Mouse (Mus musculus) midbrain, postnatal 0 days (tissue): Measurements from ENCODE around the gene Fam169b. TPM values are rescaled to one million over a fixed set of nuclear protein-coding genes. Genes with fewer than 3 reads are reported as not detected.

ENCODE experiments used
- ATAC-seq: fragments of 200-750 bp; cut with Nextera tagmentation; 2 replicates; pipeline ENCODE4 v1.8.0; 2017; ENCODE audit warnings: moderate number of reproducible peaks, mild to moderate bottlenecking, moderate TSS enrichment, moderate library complexity; ENCODE audit not compliant: low FRiP score
- DNase-seq: peaks from one replicate; pipeline ENCODE4 v3.0.0-alpha.2; 2015; ENCODE audit warnings: low spot score
- H3K27ac ChIP-seq: fragments of 300-500 bp; sonication (generic); 2 replicates; pipeline ENCODE4 v1.5.1; 2014; ENCODE audit warnings: low read depth, mild to moderate bottlenecking, low read length, mixed read lengths
- H3K27me3 ChIP-seq: fragments of 300-500 bp; sonication (generic); 2 replicates; pipeline ENCODE4 v1.6.1; 2014; ENCODE audit warnings: low read length, control low read depth, mixed read lengths; ENCODE audit not compliant: insufficient read depth
- H3K36me3 ChIP-seq: fragments of 300-500 bp; sonication (generic); 2 replicates; pipeline ENCODE4 v1.6.1; 2014; ENCODE audit warnings: low read length, control low read depth, mixed read lengths; ENCODE audit not compliant: insufficient read depth
- H3K4me1 ChIP-seq: fragments of 300-500 bp; sonication (generic); 2 replicates; pipeline ENCODE4 v1.6.1; 2014; ENCODE audit warnings: mild to moderate bottlenecking, control low read depth, antibody characterized with exemption, low read length, mixed read lengths; ENCODE audit not compliant: insufficient read depth
- H3K4me2 ChIP-seq: fragments of 300-500 bp; sonication (generic); 2 replicates; pipeline ENCODE4 v1.6.1; 2014; ENCODE audit warnings: low read depth, mild to moderate bottlenecking, low read length, mixed read lengths; ENCODE audit not compliant: poor library complexity, severe bottlenecking
- H3K4me3 ChIP-seq: fragments of 300-500 bp; sonication (generic); 2 replicates; pipeline ENCODE4 v1.5.1; 2014; ENCODE audit warnings: low read depth, mild to moderate bottlenecking, low read length, moderate library complexity
- H3K9ac ChIP-seq: fragments of 300-500 bp; sonication (generic); replicated peaks from 2 replicates; pipeline ENCODE4 v1.6.1; 2014; ENCODE audit warnings: mild to moderate bottlenecking, low read length, moderate library complexity, mixed read lengths; ENCODE audit not compliant: poor library complexity, severe bottlenecking
- H3K9me3 ChIP-seq: fragments of 300-500 bp; sonication (generic); 2 replicates; pipeline ENCODE4 v1.6.1; 2016; ENCODE audit warnings: low read length, control low read depth
- CTCF ChIP-seq: IDR thresholded peaks from 2 replicates; pipeline ENCODE4 v1.5.1; 2016; ENCODE audit warnings: antibody characterized with exemption, mild to moderate bottlenecking
- WGBS: fragments of 180-500 bp; shearing (Covaris S2); extraction: QIAGEN DNeasy Blood & Tissue Kit; methylation state at CpG from one replicate; pipeline ENCODE4 v1.1.7; 2014; 5-methylcytosine and 5-hydroxymethylcytosine counted together
- polyA plus RNA-seq: library from polyadenylated mRNA; unstranded; fragments of >200 nt; fragmentation: Nextera tagmentation; extraction: Ambion mirVana; gene quantifications from 2 replicates; pipeline ENCODE4 v1.2.1, GENCODE M21; 2015
- total RNA-seq: library from RNA; depleted of rRNA; stranded (reverse); fragments of >200 nt; gene quantifications from 2 replicates; pipeline ENCODE4 v1.2.3, GENCODE M21; 2014

Fam169b gene
- total and polyA plus RNA-seq, 2 experiments from 2014 or later, result not detected

- no peak for TF ChIP-seq CTCF
- no peak overlapping the region for H3K4me2 ChIP-seq
- H3K9me3 ChIP-seq, result no peaks in the 10 kb centered on the region
- H3K36me3 ChIP-seq, result no peaks in the 10 kb centered on the region
- no peak overlapping the region for H3K9ac ChIP-seq
- ATAC-seq (no peak), DNase-seq (no peak)
- no peak overlapping the region for H3K4me3 ChIP-seq
- WGBS, result 90% methylated on average over 10 of the region's 10 CpGs
- H3K4me1 ChIP-seq, result no peaks in the 10 kb centered on the region
- H3K27ac ChIP-seq, result no peak overlapping the region
- H3K27me3 ChIP-seq, result no peaks in the 10 kb centered on the region
Measured at GRCm38 (mm10) chr7:68345963-68346362, 72.3 kb downstream of the Fam169b start.

GRCm38 (mm10) chr7:68355325-68356076, 81.9 kb downstream of the Fam169b start:
- Histone ChIP-seq H3K9me3 (no peaks in the 10 kb centered on the region), H3K4me3 (no peak overlapping the region), H3K27me3 (no peaks in the 10 kb centered on the region), H3K9ac (no peak overlapping the region), H3K36me3 (no peaks in the 10 kb centered on the region), H3K4me2 (no peak overlapping the region), H3K4me1 (no peaks in the 10 kb centered on the region), H3K27ac (no peak overlapping the region)
- WGBS, result 56% methylated on average over 11 of the region's 11 CpGs
- ATAC-seq, result peak; percentile 60
- TF ChIP-seq CTCF, result no peak
- no peak for DNase-seq

GRCm38 (mm10) chr7:68357407-68357806, 83.8 kb downstream of the Fam169b start:
- no peak overlapping the region for H3K4me3 ChIP-seq
- no peaks in the 10 kb centered on the region for H3K4me1 ChIP-seq
- DNase-seq (peak; percentile 74), ATAC-seq (no peak)
- peak; percentile 97 for TF ChIP-seq CTCF
- no peaks in the 10 kb centered on the region for H3K27me3 ChIP-seq
- no peaks in the 10 kb centered on the region for H3K36me3 ChIP-seq
- no peak overlapping the region for H3K27ac ChIP-seq
- H3K4me2 ChIP-seq, result no peak overlapping the region
- WGBS, result 22% methylated on average over 7 of the region's 7 CpGs
- H3K9me3 ChIP-seq, result no peaks in the 10 kb centered on the region
- H3K9ac ChIP-seq, result no peak overlapping the region

GRCm38 (mm10) chr7:68362609-68363008, 89.0 kb downstream of the Fam169b start:
- Histone ChIP-seq H3K9me3 (no peaks in the 10 kb centered on the region), H3K4me2 (no peak overlapping the region), H3K4me1 (no peaks in the 10 kb centered on the region), H3K9ac (no peak overlapping the region), H3K4me3 (no peak overlapping the region), H3K27ac (no peak overlapping the region), H3K36me3 (no peaks in the 10 kb centered on the region), H3K27me3 (no peaks in the 10 kb centered on the region)
- ATAC-seq (no peak), DNase-seq (no peak)
- WGBS, result 77% methylated on average over 7 of the region's 7 CpGs
- no peak for TF ChIP-seq CTCF

GRCm38 (mm10) chr7:68365711-68366110, 92.1 kb downstream of the Fam169b start:
- DNase-seq (peak; percentile 19), ATAC-seq (no peak)
- Histone ChIP-seq H3K4me1 (no peaks in the 10 kb centered on the region), H3K36me3 (no peaks in the 10 kb centered on the region), H3K9ac (no peak overlapping the region), H3K27me3 (no peaks in the 10 kb centered on the region), H3K27ac (no peak overlapping the region), H3K4me2 (no peak overlapping the region), H3K9me3 (no peaks in the 10 kb centered on the region), H3K4me3 (no peak overlapping the region)
- no peak for TF ChIP-seq CTCF
- 82% methylated on average over 9 of the region's 9 CpGs for WGBS

- H3K36me3 ChIP-seq, result no peaks in the 10 kb centered on the region
- H3K9ac ChIP-seq, result no peak overlapping the region
- H3K27ac ChIP-seq, result no peak overlapping the region
- H3K4me1 ChIP-seq, result no peaks in the 10 kb centered on the region
- no peaks in the 10 kb centered on the region for H3K9me3 ChIP-seq
- H3K4me2 ChIP-seq, result no peak overlapping the region
- ATAC-seq (no peak), DNase-seq (no peak)
- no peak for TF ChIP-seq CTCF
- no peaks in the 10 kb centered on the region for H3K27me3 ChIP-seq
- no peak overlapping the region for H3K4me3 ChIP-seq
- WGBS, result 89% methylated on average over 12 of the region's 12 CpGs
Measured at GRCm38 (mm10) chr7:68368948-68369347, 95.3 kb downstream of the Fam169b start.
